Mouse (Mus musculus): Measurements from ENCODE around the gene Nol3.

GRCm38 (mm10) chr8:105312891-105313481 lies 37.0 kb downstream of the Nol3 start:
- TF ChIP-seq POLR2A (IDR thresholded peaks at IDR 0.05; ENCODE audit: insufficient read depth, low read depth, low read length) (no peak), CTCF (IDR thresholded peaks at IDR 0.05) (no peak)
